Mouse (Mus musculus) gastrocnemius, postnatal 14 days (tissue): ENCODE data around the gene Gm26938. TPM values are rescaled to one million over a fixed set of nuclear protein-coding genes. Genes with fewer than 3 reads are reported as not detected.

ENCODE experiments used
- microRNA-seq, 2 experiments: library from miRNA; unstranded; fragments of <30 nt; microRNA quantifications; one replicate each; pipeline ENCODE4 v1.2.0; 2021
- total RNA-seq, 2 experiments: library from RNA; stranded (reverse); gene quantifications; 2 replicates each; pipeline ENCODE4 v1.2.3; 2021

The Gm26938 gene
- total RNA-seq, 2 experiments from 2014 or later = not detected

Small RNA genes lying within 50 kb of the gene (microRNA-seq; reads per million reads assigned to microRNA genes)
- 0 reads per million in 2 experiments for gene Mir7037

Other genes starting within 250 kb of the Gm26938 start
- gene Micall2, start 90.1 kb downstream of the Gm26938 start, total RNA-seq = 1 to 10 TPM; 3.0 to 3.1 TPM
- 10 to 100 TPM; 36.1 to 36.4 TPM for gene Ints1, start 50.7 kb downstream of the Gm26938 start, total RNA-seq
- 10 to 100 TPM; 11.1 to 13.6 TPM for gene Mafk, start 34.9 kb downstream of the Gm26938 start, total RNA-seq
- gene Tmem184a, start 6.5 kb downstream of the Gm26938 start, total RNA-seq = under 1 TPM; 0.45 to 0.55 TPM
- 1 to 10 TPM; 7.5 to 8.8 TPM for gene Psmg3, start 478 bp upstream of the Gm26938 start, total RNA-seq
- gene Elfn1, start 81.5 kb upstream of the Gm26938 start, total RNA-seq = under 1 TPM; 0.09 to 0.25 TPM